Mouse (Mus musculus) kidney, embryonic 14.5 days (tissue): ENCODE measurements around the gene Prune2. TPM values are rescaled to one million over a fixed set of nuclear protein-coding genes. Genes with fewer than 3 reads are reported as not detected.

ENCODE experiments used
- ATAC-seq: fragments of 200-750 bp; cut with Nextera tagmentation; 2 replicates; pipeline ENCODE4 v1.8.0; 2017; ENCODE audit warnings: moderate number of reproducible peaks, mild to moderate bottlenecking, moderate TSS enrichment, moderate library complexity; ENCODE audit not compliant: low FRiP score, low TSS enrichment
- H3K27ac ChIP-seq: fragments of 300-500 bp; sonication (generic); 2 replicates; pipeline ENCODE4 v1.5.1; 2014; ENCODE audit warnings: low read depth, mild to moderate bottlenecking, low read length, moderate library complexity, mixed read lengths
- H3K27me3 ChIP-seq: fragments of 300-500 bp; sonication (generic); 2 replicates; pipeline ENCODE4 v1.6.1; 2014; ENCODE audit warnings: mild to moderate bottlenecking, low read length; ENCODE audit not compliant: control insufficient read depth, insufficient read depth
- H3K36me3 ChIP-seq: fragments of 300-500 bp; sonication (generic); 2 replicates; pipeline ENCODE4 v1.6.1; 2014; ENCODE audit warnings: low read length, mixed read lengths; ENCODE audit not compliant: control insufficient read depth, insufficient read depth
- H3K4me1 ChIP-seq: fragments of 300-500 bp; sonication (generic); 2 replicates; pipeline ENCODE4 v1.6.1; 2014; ENCODE audit warnings: low read length, mixed read lengths; ENCODE audit not compliant: control insufficient read depth, insufficient read depth
- H3K4me2 ChIP-seq: fragments of 300-500 bp; sonication (generic); replicated peaks from 2 replicates; pipeline ENCODE4 v1.6.1; 2014; ENCODE audit warnings: low read depth, mild to moderate bottlenecking, low read length
- H3K4me3 ChIP-seq: fragments of 300-500 bp; sonication (generic); 2 replicates; pipeline ENCODE4 v1.5.1; 2014; ENCODE audit warnings: mild to moderate bottlenecking, low read length
- H3K9ac ChIP-seq: fragments of 300-500 bp; sonication (generic); 2 replicates; pipeline ENCODE4 v1.6.1; 2014; ENCODE audit warnings: low read depth, mild to moderate bottlenecking, low read length, moderate library complexity
- H3K9me3 ChIP-seq: fragments of 300-500 bp; sonication (generic); 2 replicates; pipeline ENCODE4 v1.6.1; 2016; ENCODE audit warnings: low read length; ENCODE audit not compliant: control insufficient read depth
- WGBS: fragments of 180-500 bp; shearing (Covaris S2); extraction: QIAGEN DNeasy Blood & Tissue Kit; methylation state at CpG from one replicate; pipeline ENCODE4 v1.1.7; 2014; 5-methylcytosine and 5-hydroxymethylcytosine counted together
- polyA plus RNA-seq: library from polyadenylated mRNA; unstranded; fragments of >200 nt; fragmentation: Nextera tagmentation; extraction: Ambion mirVana; gene quantifications from 2 replicates; pipeline ENCODE4 v1.2.1, GENCODE M21; 2014

Gene Prune2
- polyA plus RNA-seq, 1 experiment from 2014 or later: 2.2 TPM

GRCm38 (mm10) chr19:17150064-17150463 is 194.1 kb downstream of the Prune2 start:
- no peak for ATAC-seq
- no peaks in the 10 kb centered on the region for H3K9me3 ChIP-seq
- H3K9ac ChIP-seq: no peak overlapping the region
- H3K27ac ChIP-seq: no peak overlapping the region
- H3K4me2 ChIP-seq: no peak overlapping the region
- no peaks in the 10 kb centered on the region for H3K4me1 ChIP-seq
- no peaks in the 10 kb centered on the region for H3K36me3 ChIP-seq
- H3K27me3 ChIP-seq: no peaks in the 10 kb centered on the region
- WGBS: 83% methylated on average over 7 of the region's 7 CpGs
- no peak overlapping the region for H3K4me3 ChIP-seq

DNA sequence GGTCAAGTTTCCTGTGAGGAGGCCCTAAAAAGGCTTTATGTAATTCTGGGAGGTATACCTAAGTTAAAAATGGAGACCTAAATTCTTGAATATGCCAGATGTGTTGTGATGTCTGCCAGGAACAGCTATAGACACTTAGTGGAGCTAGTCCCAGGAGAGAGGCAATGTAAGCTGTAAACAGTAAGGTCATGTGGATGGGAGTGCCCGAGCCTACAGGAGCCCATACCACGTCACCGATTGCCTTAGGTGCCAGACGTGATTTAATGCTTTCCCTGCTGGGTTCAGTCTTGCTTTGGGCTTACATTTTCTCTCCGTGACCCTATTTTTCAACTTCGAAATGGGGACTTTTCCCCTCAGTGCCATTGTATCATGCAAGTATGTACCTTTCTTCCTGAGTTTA is 195.9 kb downstream of the Prune2 start:
- Histone ChIP-seq H3K4me3 (no peak overlapping the region), H3K27ac (no peak overlapping the region), H3K27me3 (no peaks in the 10 kb centered on the region), H3K4me1 (no peaks in the 10 kb centered on the region), H3K9ac (no peak overlapping the region), H3K9me3 (no peaks in the 10 kb centered on the region), H3K36me3 (no peaks in the 10 kb centered on the region), H3K4me2 (no peak overlapping the region)
- 81% methylated on average over 6 of the region's 6 CpGs for WGBS
- no peak for ATAC-seq

- no peak overlapping the region for H3K4me3 ChIP-seq
- no peaks in the 10 kb centered on the region for H3K36me3 ChIP-seq
- H3K27me3 ChIP-seq: no peaks in the 10 kb centered on the region
These were observed 196.5 kb downstream of the Prune2 start for GRCm38 (mm10) chr19:17152461-17152860.

DNA sequence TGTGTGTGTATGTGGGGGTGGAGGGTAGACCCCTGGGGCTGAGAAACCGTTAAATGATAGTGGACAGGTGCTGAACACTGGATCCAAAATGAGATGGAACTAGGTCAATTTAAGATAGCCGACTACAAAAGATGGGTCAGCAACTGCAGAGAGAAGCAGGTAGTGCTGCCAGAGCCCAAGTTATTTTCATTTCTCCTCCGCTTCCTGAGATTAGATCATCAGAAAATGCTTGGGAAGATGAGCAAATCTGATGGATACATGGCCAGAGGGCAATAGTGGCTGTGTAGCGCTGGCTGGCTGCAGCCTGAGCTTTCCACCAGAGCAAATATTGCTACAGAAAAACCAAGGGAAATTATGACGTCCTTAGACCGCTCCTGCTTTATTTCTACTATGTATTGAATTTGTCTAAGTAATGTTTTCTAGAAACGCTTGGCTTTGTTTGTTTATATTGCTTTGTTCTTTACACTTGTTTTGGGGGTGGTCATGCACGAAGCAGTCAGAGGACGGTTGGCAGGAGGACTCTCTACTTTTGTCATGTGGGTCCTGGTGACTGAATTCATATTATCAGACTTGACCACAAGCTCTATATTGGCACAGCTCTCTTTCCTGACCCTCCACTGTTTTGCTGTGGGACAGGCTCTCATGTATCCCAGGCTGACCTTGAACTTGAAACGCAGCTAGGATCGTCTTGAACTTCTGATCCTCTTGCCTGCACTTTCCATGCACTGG is 198.2 kb downstream of the Prune2 start:
- Histone ChIP-seq H3K9ac (no peak overlapping the region), H3K27ac (no peak overlapping the region), H3K36me3 (no peaks in the 10 kb centered on the region), H3K27me3 (no peaks in the 10 kb centered on the region), H3K4me1 (no peaks in the 10 kb centered on the region), H3K9me3 (no peaks in the 10 kb centered on the region), H3K4me3 (no peak overlapping the region), H3K4me2 (no peak overlapping the region)
- WGBS: 80% methylated on average over 11 of the region's 11 CpGs
- no peak for ATAC-seq

More at GRCm38 (mm10) chr19:17152461-17152860, 196.5 kb downstream of the Prune2 start:
- 80% methylated on average over 7 of the region's 7 CpGs for WGBS
- no peaks in the 10 kb centered on the region for H3K9me3 ChIP-seq
- H3K4me2 ChIP-seq: no peak overlapping the region
- H3K9ac ChIP-seq: no peak overlapping the region
- H3K4me1 ChIP-seq: no peaks in the 10 kb centered on the region
- ATAC-seq: no peak
- no peak overlapping the region for H3K27ac ChIP-seq

GRCm38 (mm10) chr19:17155216-17155615 is 199.3 kb downstream of the Prune2 start:
- Histone ChIP-seq H3K36me3 (no peaks in the 10 kb centered on the region), H3K27me3 (no peaks in the 10 kb centered on the region), H3K27ac (no peak overlapping the region), H3K9me3 (no peaks in the 10 kb centered on the region), H3K4me2 (no peak overlapping the region), H3K4me3 (no peak overlapping the region), H3K4me1 (no peaks in the 10 kb centered on the region), H3K9ac (no peak overlapping the region)
- WGBS: 80% methylated on average over 2 of the region's 2 CpGs
- no peak for ATAC-seq

GRCm38 (mm10) chr19:17159676-17160075 is 203.8 kb downstream of the Prune2 start:
- ATAC-seq: no peak
- Histone ChIP-seq H3K4me3 (no peak overlapping the region), H3K9ac (no peak overlapping the region), H3K27me3 (no peaks in the 10 kb centered on the region), H3K36me3 (no peaks in the 10 kb centered on the region), H3K27ac (no peak overlapping the region), H3K9me3 (no peaks in the 10 kb centered on the region), H3K4me2 (no peak overlapping the region), H3K4me1 (peaks cover 3% of the 10 kb centered on the region; the same call in 1 of the 2 replicates)
- WGBS: 60% methylated on average over 2 of the region's 2 CpGs

DNA sequence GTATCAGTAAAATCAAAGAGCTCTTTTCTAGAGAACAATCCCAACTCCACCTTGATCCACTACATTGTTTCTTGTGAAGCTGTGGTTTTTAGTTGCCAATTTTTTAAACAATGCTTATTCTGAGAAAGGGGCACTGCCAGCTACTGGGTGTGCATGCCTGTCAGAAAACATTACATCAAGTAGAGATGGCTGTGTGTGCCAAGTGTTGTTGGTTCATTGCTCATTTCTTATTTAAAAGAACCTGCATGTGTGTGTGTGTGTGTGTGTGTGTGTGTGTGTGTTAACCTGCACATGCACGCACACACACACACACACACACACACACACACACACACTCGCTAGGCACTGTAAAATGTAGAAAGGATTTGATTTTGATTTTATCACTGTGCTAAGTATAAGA is 204.3 kb downstream of the Prune2 start:
- 87% methylated on average over 2 of the region's 2 CpGs for WGBS
- no peak overlapping the region for H3K4me2 ChIP-seq
- no peaks in the 10 kb centered on the region for H3K9me3 ChIP-seq

DNA sequence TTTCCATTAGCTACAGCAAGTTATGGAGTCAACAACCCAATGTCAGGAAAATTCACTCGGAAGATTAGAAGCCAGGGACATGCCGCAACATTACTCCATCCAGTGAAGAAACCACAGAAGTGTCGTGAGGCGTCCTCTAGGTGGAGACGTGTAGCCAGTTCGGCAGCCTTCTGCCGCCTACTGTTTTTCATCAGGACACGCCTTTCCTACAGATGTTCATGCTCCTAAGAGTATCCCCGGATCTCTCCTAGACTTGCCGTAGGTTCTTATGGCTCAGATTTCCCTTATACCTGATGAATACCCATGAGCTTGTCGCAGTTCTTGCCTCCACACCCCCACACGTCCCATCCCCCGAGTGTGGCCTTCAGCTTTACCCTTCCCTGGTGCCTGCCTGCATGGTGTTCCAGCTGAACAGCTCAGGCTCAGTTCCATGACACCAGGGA is 207.6 kb downstream of the Prune2 start:
- H3K4me3 ChIP-seq: no peak overlapping the region

More for the DNA sequence above, 204.3 kb downstream of the Prune2 start:
- Histone ChIP-seq H3K4me3 (no peak overlapping the region), H3K4me1 (peaks cover 3% of the 10 kb centered on the region; the same call in 1 of the 2 replicates), H3K9ac (no peak overlapping the region), H3K36me3 (no peaks in the 10 kb centered on the region), H3K27me3 (no peaks in the 10 kb centered on the region), H3K27ac (no peak overlapping the region)
- no peak for ATAC-seq

DNA sequence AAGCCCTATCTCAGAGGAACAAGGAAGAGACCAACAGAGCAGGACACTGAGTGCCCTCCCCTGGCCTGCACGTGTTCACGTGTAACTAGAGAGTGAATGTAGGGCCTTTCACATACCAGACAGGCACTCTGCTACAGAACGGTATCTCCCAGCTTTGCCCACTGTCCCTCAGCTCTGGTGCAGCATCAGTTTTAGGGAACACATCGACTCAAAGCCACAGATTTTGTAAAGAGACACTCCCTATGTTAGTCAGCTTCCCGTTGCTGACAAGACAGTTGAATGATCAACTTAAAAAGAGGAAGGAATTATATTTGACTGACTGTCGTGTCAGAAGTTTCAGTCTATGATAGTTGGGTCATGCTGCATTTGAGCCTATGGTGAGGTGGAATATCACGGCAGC is 210.4 kb downstream of the Prune2 start:
- Histone ChIP-seq H3K27ac (no peak overlapping the region), H3K4me1 (peaks cover 3% of the 10 kb centered on the region; the same call in 1 of the 2 replicates), H3K9ac (no peak overlapping the region), H3K9me3 (no peaks in the 10 kb centered on the region), H3K4me2 (no peak overlapping the region), H3K27me3 (no peaks in the 10 kb centered on the region), H3K4me3 (no peak overlapping the region), H3K36me3 (no peaks in the 10 kb centered on the region)
- WGBS: 84% methylated on average over 7 of the region's 7 CpGs
- ATAC-seq: no peak

More for the DNA sequence above, 207.6 kb downstream of the Prune2 start:
- Histone ChIP-seq H3K27me3 (no peaks in the 10 kb centered on the region), H3K9me3 (no peaks in the 10 kb centered on the region), H3K4me2 (peak overlapping the region; percentile 33), H3K36me3 (no peaks in the 10 kb centered on the region), H3K9ac (no peak overlapping the region), H3K27ac (no peak overlapping the region), H3K4me1 (peaks cover 3% of the 10 kb centered on the region; the same call in 1 of the 2 replicates)
- WGBS: 8% methylated on average over 13 of the region's 13 CpGs
- peak; percentile 91 for ATAC-seq
